In genomic region chr4:130289824-130290223, GRCm38 (mm10) we compare ENCODE assay signal across 22 mouse cellular contexts. TPM values are rescaled to one million over a fixed set of nuclear protein-coding genes. Genes with fewer than 3 reads are reported as not detected.
"Had no signal": no experiment of that assay in that cellular context is flagged by ENCODE, and none has a peak within 500 bp of the region (broad histone marks: within the 10 kb centered on the region; RNA-seq: fewer than 3 reads in every experiment).

No protein-coding gene starts in this region.

- ATAC-seq: liver, embryonic 12.5 days; liver, postnatal 0 days; lung, postnatal 0 days; midbrain, embryonic 13.5 days; midbrain, embryonic 15.5 days; midbrain, embryonic 16.5 days had no signal

- DNase-seq: left cerebral cortex, postnatal 4 days; liver; liver, embryonic 13.5 days; liver, postnatal 0 days; lung, adult 18-20 months; lung, adult 2 months; lung, embryonic 14.5 days; lung, postnatal 10 days; lung, postnatal 14 days; lung, postnatal 4 days; midbrain, embryonic 14.5 days had no signal

RNA-seq across cellular contexts. Expression of gene Serinc2, which starts 10.8 kb away (rescaled TPM):
- total RNA-seq: megakaryocyte progenitor cell, adult 5-6 weeks; megakaryocyte-erythroid progenitor cell, adult 5-6 weeks; monocyte, adult 5-6 weeks had no signal

RNA-seq across cellular contexts. Expression of gene Fabp3, which starts 18.6 kb away (rescaled TPM):
- total RNA-seq: megakaryocyte progenitor cell, adult 5-6 weeks; megakaryocyte-erythroid progenitor cell, adult 5-6 weeks had no signal

RNA-seq across cellular contexts. Expression of gene Gm10570, which starts 18.6 kb away (rescaled TPM):
- total RNA-seq: left cerebral cortex, postnatal 14 days; liver, adult 2 months; megakaryocyte progenitor cell, adult 5-6 weeks; megakaryocyte-erythroid progenitor cell, adult 5-6 weeks; midbrain, postnatal 0 days; monocyte, adult 5-6 weeks had no signal
